Mouse (Mus musculus): Measurements from ENCODE around the gene Olfr876. TPM values are rescaled to one million over a fixed set of nuclear protein-coding genes. Genes with fewer than 3 reads are reported as not detected.

The Olfr876 gene
- polyA plus RNA-seq (2012; rRNA removed; ENCODE audit: low replicate concordance): not detected in 2 replicates

DNA sequence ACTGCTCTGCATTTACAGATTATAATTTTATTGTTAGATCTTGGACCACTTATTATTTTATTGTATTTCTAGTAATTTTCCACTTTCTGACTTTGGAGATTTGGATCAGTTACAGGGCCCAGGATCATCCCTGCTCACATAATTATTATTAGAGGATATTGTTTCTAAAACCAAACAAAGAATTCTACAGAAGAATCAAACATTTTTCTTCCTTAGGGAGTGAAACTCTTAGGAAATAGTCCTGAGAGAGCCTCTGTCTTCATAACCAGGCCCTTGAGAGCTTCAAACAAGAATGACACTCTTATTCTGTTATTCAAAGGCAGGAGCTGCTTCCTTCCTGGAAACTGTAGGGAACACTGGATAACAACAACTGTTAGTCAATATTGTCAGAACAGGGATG, at the start of gene Olfr876:
Gene Olfr876 (plus strand): TSS at position 301 of the 400 bp plus-strand sequence.

DNA sequence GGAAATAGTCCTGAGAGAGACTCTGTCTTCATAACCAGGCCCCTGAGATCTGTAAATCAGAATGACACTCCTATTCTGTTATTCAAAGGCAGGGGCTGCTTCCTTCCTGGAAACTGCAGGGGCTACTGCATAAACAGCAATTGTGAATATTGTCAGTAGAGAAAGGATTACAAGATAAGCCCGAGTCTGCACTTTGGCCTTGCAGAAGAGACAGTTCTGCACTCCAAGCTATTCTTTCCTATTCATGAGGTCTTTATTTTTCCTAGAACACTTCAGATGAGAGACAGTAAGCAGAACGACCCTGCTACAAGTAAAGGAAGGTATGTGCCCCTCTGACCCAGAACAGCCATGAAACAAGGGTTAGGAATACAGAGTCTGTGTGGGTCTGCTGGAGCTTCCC, 31.1 kb upstream of the Olfr876 start, which contains the start of gene Olfr875:
Gene Olfr875 (plus strand): TSS at position 99 of the 400 bp plus-strand sequence.

DNA sequence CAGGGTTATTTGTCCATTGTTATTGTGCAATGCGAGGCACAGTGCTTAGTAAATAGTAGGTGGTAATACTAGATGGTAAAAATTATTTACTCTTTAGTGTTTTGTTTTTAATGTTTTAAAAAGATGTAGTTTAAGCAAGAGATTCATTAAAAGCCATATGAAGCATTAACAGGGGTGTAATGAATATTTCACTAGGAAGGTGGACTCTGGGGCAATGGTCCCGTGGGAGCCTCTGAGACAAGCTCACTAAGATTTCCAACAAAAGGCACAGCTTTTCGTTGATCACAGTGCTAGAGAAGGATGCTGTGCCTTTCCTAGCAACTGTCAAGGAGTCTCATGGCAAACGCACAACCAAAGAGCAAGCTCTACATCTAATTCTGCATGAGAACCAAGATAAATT, 51.1 kb downstream of the Olfr876 start, which contains the start of gene Olfr877:
Gene Olfr877 (plus strand): TSS at position 301 of the 400 bp plus-strand sequence.

Other genes starting within 250 kb of the Olfr876 start
- 2.6 and 5.2 TPM in 2 replicates for gene Siae, start 247.3 kb upstream of the Olfr876 start, polyA plus RNA-seq (2012; rRNA removed; ENCODE audit: low replicate concordance)
- gene Spa17, start 189.3 kb upstream of the Olfr876 start, polyA plus RNA-seq (2012; rRNA removed; ENCODE audit: low replicate concordance): 0.14 TPM in 1 of 2 replicates, not detected in the other
- 32.5 and 42.3 TPM in 2 replicates for gene Tbrg1, start 145.7 kb upstream of the Olfr876 start, polyA plus RNA-seq (2012; rRNA removed; ENCODE audit: low replicate concordance)
- gene Panx3, start 133.8 kb upstream of the Olfr876 start, polyA plus RNA-seq (2012; rRNA removed; ENCODE audit: low replicate concordance): not detected in 2 replicates
- not detected in 2 replicates for gene Olfr160, start 86.8 kb upstream of the Olfr876 start, polyA plus RNA-seq (2012; rRNA removed; ENCODE audit: low replicate concordance)
- gene Olfr874, start 57.9 kb upstream of the Olfr876 start, polyA plus RNA-seq (2012; rRNA removed; ENCODE audit: low replicate concordance): not detected in 2 replicates
- gene Olfr875, start 31.2 kb upstream of the Olfr876 start, polyA plus RNA-seq (2012; rRNA removed; ENCODE audit: low replicate concordance): not detected in 2 replicates
- not detected in 2 replicates for gene Olfr877, start 51.2 kb downstream of the Olfr876 start, polyA plus RNA-seq (2012; rRNA removed; ENCODE audit: low replicate concordance)
- not detected in 2 replicates for gene Olfr145, start 93.7 kb downstream of the Olfr876 start, polyA plus RNA-seq (2012; rRNA removed; ENCODE audit: low replicate concordance)
- gene Olfr878, start 114.8 kb downstream of the Olfr876 start, polyA plus RNA-seq (2012; rRNA removed; ENCODE audit: low replicate concordance): not detected in 2 replicates
- not detected in 2 replicates for gene Olfr881, start 188.8 kb downstream of the Olfr876 start, polyA plus RNA-seq (2012; rRNA removed; ENCODE audit: low replicate concordance)
- not detected in 2 replicates for gene Olfr883, start 222.8 kb downstream of the Olfr876 start, polyA plus RNA-seq (2012; rRNA removed; ENCODE audit: low replicate concordance)
- not detected in 2 replicates for gene Olfr884, start 243.5 kb downstream of the Olfr876 start, polyA plus RNA-seq (2012; rRNA removed; ENCODE audit: low replicate concordance)

Data from duodenum, adult 2 months (tissue).